Mouse (Mus musculus) cerebellum, postnatal 36 days (tissue): ENCODE data around the gene Rab21.

Experiments used
- DNase-seq, 2 experiments: peaks; one replicate each; pipeline ENCODE4 v3.0.0; 2021 to 2022; ENCODE audit warnings: mixed read lengths in 2 of 2

The Rab21 gene

DNA sequence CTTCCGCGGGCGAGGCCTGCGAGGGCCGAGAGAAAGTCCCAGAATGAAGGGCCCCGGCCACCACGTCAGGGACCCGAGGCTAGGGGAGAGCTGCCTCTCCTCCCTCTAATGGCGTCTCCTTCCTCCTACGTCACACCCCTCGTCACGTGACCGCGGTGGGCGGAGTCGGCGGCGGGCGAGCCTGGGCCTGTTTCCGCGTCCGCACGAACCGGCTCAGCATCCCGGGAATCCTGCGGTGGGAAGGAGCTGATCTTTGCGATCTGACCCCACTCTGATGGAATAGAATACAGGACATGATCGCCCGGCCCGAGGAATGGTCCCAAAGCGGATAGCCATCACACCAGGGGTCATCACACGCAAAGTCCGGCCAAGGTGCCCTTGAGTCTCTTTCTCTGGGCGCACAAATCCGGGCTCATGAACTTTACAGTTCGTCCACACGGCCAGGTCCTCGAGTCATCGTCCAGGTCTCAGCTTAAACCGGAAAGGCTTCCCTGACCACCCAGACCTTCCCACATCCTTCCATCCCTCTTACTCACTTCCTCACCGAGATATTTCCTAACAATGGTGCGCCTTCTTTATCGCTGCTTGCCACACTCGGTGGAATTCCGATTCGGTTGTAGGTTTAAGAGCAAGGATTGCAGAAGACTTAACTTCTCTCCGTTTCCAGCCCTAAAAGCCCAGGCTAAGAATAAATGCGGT lies at the start of gene Rab21:
TSS of gene Rab21 (minus strand) at position 122 of the 699 bp plus-strand sequence.
- DNase-seq, result peak; percentile 98 to 99

DNA sequence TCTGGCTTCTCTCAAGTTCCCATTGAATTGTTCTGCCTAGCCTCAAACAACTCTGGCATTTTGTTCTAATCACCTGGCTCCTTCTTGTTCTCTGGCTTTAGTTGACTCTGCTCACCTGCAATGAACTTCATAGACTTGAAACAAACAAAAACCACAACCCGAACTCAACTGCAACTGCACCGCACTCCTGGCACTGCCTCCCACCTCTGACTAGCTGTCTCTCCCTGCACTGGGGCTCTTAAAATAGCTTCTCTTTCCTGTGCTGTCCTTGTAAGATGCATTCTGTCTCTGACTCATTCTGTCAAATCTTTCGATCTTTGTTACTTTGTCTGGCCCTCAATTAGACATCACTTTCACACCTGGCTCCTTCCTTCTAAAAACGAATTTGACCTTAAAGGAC lies 47.8 kb upstream of the Rab21 start:
- DNase-seq, result no peak

DNA sequence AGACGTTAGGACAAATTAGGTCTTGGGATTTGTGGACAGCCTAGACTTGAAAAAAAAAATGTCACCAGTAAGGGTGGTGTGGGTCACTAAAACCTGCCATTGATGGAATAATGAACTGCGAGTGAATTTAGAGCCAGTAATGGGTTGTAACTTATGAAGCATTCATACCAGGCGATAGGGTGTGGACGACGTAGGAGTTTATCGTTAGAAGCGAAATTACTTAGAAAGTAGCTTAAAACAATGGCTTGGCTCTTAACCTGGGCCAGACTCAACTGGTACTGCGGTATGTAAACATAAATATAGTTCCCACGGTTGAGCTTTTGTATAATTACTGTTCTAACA lies 47.2 kb upstream of the Rab21 start:
- no peak for DNase-seq

DNA sequence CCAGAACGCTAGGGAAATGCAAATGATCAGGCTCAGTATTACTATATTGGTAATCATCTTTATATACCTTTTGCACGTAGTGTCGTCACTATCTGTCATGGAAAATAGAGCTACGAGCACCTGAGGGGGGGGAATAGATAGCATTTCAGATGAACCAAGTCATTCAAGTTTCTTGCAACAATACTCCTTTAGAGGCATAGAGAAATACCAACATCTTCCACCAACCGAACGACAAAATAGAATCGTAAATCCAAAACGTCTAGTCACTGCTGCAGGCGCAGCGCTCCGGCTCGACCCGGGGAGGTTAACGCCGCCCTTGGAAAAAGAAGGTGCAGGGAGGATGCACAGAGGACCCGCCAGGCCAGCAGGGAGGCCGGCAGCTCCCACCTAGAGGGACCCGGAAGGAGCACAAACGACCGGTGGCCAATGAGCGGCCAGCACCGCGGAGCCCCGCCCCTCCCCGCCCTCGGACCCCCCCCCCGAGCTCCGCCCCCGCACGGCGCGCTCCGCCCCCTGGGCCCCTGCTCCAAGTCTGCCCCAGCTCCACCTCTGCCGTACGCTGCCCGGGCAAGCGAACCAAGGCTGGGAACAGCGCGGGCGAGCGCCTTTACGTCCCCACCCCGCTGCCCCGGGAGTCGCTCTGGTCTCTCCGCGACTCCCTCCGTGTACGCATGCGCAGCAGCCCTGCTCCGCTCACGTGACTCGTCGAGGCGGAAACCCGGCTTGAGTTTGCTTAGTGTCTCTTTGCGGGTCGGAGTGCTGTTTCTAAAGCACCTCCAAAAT lies 46.6 kb upstream of the Rab21 start, which contains the start of gene Tmem19:
TSS of gene Tmem19 (minus strand) at position 662 of the 783 bp plus-strand sequence.
- peak; percentile 97 to 98 for DNase-seq

DNA sequence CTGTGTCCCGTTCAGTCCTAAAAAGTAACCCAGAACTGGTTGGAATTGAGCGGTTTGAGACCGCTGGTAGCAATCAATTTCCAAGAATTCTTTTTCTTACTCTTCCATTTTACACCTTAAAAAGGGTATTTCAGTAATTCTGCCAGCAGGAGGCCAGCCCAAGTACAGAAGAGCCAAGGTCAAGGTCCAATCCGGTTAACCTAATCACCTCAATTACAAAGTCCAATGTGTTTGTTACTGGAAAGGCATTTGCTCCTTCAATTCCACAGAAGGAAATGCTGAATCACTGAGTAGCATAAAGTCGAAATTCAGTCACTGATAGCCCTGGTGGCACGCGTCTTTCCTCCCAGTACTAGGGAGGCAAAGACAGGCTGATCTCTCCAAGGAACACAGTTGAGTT lies 43.7 kb upstream of the Rab21 start:
- no peak for DNase-seq

DNA sequence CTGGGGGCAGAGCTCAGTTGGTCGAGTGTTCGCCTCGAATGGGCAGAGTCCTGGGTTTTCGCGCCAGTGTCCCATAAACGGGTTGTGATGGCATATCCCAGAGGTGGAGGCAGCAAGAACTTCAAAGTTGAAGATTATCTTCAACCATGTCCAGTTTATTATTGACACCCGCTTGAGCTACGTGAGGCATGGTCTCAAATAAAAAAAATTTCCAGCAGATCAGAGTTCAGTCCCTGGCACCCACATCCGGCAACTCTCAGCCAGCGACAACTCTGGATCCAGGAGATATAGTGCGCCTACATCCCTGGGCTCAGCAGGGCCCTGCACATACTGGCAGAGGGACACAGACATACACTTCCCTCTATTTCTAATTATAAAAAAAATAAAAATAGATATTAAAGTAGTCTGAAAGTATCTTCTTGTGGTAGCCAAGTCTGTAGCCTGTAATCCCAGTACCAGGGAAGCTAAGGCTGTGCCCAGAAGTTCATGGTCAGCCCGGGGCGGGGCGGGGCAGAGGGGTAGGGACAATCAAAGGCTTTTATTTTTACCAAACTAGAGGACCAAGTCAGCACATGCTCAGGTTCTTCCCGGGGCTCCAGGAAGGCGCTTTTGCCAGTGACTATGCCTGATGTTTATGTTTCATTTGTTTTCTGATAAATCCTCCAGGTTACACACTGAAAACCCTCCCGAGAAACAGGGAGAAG lies 43.0 kb upstream of the Rab21 start:
- DNase-seq, result no peak

DNA sequence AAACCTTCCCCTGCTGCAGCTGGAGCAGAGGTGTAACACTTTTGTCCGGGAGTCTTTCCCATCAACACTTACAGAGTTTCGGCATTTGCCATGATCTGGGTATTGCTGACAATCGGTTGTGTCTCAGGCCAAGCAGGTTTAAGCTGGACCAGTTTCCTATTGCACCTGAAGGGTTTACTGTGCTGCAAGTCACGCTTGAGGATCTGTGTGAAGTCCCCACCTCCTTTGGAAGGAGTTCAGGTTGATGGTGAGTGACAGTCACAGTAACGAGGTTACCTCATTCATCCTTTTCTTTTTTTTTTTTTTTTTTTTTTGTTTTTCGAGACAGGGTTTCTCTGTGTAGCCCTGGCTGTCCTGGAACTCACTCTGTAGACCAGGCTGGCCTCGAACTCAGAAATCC lies 40.7 kb upstream of the Rab21 start:
- DNase-seq, result no peak

DNA sequence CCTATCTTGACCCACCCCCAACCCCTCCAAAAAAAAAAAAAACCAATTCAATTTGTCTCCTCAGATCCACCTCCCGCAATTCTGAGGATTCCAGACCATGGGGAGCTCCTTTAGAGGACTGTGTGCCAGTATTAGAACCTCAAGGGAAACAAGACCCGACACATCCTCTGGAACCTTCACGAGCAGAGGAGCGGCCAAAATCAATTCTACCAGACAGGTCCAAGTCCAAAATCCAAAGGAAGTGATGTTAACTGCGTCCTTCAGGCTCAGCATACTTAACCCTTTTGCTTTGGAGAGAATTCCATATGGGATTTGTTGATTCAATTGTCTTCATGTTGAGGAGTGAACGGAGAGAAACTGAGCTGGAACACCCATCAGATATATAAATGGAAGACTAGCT lies 39.6 kb upstream of the Rab21 start:
- DNase-seq, result no peak

DNA sequence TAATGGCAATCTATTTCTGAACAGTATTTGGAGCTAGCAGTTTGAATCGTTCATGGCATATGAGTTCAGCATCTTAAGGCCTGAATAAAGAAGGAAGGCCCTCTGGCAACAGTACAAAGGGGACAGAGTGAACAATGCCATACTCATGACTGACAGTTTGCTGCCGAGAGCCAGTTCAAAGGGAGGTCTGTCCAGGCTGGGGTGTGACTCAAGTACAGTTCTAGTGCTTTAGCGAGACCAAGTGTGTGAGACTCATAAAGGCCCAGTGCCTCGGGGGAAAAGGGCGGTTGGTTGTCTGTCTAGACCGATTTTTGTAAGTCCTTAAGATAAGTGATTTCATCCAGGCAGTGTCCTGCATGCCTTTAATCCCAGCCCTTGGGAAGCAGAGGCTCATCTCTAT lies 39.2 kb upstream of the Rab21 start:
- no peak for DNase-seq

DNA sequence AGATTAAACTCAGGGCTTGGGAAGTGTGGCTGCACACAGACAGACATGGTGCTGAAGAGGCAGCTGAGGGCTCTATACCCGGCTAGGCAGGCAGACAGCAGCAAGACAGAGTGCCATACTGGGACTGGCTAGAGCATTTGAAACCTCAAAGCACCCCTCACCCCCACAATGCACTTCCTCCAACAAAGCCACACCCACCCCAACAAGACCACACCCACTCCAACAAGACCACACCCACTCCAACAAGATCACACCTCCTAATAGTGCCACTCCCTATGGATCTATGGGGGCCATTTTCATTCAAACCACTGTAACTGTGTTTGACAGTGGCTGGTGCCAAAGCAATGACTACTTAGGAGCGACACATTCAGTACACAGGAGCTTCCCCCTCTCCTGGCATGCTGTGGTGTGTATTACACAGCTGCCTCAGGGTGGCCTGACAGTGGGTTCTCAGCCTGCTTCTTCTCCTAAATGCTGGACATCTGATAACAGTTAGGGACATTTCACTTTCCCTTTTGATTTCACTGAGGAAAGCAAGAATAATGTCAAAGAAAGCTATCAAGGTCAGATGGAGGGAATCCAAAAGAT lies 35.5 kb upstream of the Rab21 start:
- DNase-seq, result no peak

DNA sequence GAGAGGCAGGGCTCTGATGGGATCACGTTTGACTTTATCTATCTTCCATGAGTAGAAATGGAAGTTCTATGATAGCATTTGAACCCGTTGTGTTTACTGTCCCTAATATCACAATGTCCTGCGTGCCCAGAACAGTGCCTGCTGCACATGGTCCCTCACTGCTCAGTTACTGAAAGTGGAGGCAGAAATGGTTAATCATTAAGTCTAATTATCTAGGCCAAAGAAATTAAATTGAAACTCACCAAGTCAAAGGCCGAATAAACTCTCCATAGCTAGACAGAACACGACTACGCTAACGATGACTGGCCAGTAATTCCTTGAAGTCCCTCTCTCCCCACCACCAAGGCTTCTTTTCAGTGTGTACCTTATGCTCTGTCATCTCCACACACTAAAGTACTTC lies 34.1 kb upstream of the Rab21 start:
- no peak for DNase-seq

DNA sequence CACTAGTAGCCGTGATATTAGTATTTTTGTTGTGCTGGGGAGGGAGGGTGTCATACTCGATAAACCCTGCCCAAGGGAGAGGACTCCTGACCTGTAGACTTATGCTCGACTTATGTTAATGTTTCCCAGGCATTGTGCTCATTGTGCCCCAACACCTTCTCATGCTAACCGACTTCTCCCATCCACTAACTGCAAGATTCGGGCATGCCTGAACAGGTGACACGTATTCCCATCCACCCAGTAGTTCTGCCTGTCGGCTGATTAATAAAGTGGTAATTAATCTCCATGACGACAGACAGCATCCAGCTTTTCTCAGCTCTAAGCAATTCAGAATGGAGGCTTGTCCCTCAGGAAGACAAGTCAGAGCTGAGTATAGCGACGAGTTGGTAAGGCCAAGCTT lies 33.6 kb upstream of the Rab21 start:
- no peak for DNase-seq

DNA sequence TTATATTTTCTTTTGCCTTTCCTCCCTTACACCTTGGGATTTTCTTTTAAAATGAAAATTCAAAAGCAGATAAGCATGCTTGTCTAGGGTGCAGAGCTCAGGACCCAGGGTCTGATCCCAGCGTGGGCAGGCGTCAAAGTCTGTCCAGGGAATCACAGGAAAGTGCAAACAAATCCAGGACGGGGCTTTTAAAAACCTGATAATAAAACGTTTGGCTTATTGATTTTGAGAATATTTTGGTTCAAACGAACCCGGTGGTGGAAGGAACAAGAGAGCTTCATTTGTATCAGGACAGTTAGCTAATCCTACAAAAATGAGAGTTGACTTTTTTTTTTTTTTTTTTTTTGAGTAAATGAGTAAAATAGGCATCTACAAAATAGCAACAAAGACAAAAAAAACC lies 32.7 kb upstream of the Rab21 start:
- DNase-seq, result no peak

DNA sequence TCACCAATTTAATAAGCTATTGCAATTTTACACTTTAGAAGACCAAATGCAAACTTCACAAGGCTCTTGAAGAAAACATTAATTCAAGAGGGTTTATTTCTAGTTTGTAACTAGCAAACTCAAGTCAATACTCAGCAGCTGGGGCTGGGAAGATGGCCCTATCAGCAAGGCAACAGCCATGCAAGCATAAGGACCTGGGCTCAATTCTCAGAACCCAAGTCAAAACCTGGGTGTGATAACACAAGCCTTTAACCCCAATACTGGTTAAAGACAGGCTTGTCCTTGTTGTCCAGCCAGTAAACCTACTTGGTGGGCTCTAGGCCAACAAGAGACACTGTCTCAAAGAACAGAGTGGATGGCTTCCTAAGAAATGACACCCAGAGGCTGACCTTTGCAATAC lies 31.1 kb upstream of the Rab21 start:
- DNase-seq, result no peak

DNA sequence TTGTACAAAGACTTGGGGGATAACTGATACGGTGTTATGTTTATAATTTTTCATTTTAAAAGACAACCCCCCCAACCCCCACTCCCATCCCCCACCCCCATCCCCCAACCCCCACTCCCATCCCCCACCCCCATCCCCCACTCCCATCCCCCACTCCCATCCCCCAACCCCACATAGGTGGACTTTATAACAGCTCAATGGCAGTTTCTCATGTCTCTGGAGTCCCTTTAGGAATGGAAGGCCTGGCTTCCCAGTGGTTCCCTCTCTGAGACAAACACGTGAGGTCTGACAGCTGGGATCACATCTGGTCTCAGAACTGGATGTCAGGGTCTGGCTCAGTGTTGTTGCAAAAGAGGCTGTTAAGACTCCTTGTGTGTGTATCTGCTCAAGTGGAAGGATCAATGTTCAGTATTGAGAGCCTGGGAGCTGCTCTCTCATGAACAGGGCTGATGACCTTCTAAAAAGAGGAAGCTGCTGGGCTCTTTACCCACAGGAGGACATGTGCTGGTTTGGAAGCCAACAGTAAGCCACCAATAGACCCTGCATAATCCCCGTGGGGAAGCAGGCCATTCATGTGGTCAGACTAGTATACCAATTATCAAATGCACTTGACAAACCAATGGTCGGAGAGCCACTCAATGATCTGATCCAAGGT lies 27.5 kb upstream of the Rab21 start:
- no peak for DNase-seq

DNA sequence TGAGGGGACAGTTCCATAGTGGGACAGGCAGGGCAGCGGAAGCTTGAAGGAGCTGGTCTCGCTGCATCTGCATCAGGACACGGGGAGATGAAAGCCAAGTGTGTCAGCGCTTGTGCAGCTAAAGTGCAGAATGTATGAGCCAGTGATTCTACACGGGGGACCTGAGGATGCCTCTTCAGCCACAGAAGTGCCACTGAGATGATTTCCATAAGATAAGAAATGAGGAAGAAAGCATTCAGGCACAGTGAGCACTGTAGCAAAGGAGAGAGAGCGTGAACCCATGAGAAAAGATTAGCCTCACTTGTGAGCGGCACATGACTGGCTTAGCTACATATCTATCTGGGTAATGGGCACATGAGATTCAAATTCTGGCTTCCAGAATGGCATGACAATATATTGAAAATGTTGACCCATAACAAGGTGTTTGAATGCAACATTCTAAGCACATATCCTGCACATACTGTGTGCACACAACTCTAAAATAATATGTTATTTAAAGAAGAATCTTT lies 24.5 kb upstream of the Rab21 start:
- DNase-seq, result no peak

DNA sequence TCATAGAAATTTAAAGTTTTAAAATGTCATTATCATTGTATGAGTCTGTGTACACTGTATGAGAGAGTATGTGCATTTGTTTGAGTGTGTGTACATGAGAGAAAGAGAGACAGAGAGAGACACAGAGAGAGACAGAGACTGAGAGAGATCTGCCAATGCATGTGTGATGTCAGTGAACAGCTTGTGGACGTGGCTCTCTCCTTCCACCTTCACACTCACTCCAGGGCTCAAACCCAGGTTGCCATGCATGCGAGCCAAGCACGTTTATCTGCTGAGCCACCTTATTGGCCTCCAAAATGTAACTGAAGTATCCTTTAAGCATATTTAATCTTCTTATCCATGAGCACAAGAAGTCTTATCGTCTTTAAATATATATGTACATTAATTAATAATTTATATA lies 21.5 kb upstream of the Rab21 start:
- no peak for DNase-seq

DNA sequence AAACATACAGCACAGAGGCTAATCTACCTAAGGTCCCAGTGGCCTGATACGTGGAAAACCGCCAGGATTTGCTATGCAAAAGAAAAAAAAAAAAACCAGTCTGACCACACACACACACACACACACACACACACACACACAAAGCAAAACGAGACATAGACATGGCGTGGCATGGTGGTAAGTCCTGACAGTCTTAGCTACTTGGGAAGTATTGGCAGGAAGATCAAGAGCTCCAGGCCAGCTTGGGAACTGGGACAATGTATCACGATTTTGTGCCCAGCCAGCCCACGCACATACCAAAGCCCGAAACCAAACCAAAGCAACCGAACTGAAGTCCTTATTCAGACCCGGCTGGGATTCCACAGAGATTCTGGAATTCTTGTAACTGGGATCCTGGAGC lies 18.1 kb upstream of the Rab21 start:
- DNase-seq, result no peak

DNA sequence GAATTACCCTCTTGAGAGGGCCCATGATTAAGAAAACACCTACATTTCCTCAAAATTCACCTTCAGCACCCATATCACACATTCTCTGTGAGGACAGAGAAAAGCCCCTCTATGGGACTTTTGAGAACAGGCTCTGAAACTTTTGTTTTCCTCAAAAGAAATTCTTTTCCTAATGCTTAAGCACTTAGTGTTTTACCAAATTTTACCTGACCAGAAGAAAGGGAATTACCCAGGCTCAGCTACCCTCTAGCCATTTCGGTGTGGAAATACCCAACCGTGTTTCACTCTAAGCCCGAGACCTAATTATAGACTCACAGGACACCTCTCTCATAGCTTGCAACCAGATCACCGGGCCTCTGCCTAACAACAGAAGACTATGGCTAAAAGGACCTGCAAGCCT lies 17.6 kb upstream of the Rab21 start:
- no peak for DNase-seq

DNA sequence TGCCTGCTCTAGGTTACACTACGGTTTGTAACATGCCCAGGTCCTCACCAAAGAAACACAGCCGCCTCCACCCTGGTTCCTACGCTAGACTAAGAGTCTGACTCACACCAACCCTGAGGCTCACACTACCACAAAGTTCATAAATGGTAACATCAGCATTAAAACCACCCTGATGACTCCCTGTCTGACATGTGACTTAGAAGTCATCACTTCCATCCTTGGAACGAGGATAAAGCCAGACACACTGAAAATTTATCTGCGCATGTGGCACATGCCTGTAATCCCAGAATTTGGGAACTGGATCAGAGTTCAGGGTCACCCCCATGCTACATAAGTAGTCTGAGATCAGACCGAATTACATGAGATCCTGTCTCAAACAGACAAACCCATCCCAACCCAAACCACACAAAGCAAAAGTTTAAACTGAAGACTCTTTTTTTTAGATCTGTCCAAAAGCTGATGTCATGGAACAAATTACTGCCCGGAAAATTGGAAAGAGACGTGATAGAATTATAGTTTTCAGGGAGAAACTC lies 17.1 kb upstream of the Rab21 start:
- no peak for DNase-seq

DNA sequence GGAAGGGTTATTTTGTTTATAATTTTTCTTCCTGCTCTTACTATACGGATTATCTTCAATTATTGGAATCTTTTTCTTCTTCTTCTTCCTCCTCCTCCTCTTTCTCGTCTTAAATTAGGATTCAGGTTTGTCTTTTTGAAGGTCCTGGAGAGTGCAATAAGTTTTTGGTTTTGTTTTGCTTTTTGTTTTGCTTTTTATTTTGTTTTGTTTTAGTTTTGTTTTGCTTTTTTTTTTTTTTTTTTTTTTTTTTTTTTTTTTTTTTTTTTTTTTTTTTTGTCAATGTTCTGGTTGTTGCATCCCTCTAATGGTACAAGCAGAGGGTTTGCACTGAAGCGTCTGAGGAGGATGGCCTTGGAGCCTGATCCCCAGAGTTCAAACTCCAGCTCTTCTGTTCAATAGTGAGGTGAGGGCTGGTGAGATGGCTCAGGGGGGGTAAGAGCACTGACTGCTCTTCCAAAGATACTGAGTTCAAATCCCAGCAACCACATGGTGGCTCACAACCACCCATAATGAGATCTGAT lies 13.7 kb upstream of the Rab21 start:
- no peak for DNase-seq

DNA sequence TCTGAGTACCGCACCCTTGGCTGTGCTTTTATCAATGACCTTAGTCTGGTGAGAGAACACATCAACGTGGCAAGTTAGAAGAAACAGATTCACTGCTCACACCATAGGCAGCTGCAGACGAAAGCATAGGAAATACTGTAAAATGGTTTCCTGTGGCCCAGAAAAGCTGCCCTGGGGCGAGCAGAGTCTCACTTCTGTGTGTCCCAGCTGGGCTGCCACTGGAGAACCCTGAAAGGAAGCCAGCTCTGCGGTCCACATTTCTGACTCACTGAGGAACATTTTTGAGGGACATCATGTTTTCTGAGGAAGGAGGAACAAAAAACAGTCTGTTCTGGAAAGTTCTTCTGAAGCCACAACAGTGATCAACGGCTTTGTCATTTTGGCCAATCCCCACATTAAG lies 13.1 kb upstream of the Rab21 start:
- no peak for DNase-seq
